37 mouse cellular contexts compared by ENCODE assay signal in the genomic region with DNA sequence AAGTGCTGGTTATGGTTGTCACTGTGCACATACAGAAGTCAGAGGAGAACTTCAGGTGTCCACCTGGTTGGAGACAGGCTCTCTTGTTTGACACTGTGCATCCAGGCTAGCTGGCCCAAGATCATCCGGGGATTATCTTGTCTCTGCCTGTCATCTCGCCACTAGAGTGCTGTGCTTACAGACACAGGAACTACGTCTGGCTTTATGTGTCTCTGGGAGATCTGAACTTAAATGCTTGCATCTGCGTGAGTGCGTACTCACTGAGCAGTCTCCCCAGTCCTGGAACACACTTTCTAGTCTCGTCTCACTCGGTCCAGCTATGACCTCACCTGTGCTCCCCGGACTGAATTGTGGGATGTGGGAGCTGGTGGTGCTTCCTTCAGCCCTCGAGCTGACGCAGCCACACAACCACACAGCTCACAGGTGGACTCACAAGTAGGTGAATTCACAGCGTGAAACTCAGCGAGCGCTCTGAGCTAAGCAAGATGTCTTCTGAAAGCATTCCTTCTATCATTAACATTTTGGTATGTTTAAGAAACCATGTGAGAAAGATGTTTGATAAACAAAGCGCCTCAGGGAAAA. TPM values are rescaled to one million over a fixed set of nuclear protein-coding genes. Genes with fewer than 3 reads are reported as not detected.
DNase-seq lines count a peak whose midpoint lies in the region; ATAC-seq lines count a peak whose summit lies in the region.
"Had no signal": no experiment of that assay in that cellular context is flagged by ENCODE, and none has a peak within 500 bp of the region (broad histone marks: within the 10 kb centered on the region; RNA-seq: fewer than 3 reads in every experiment).

No protein-coding gene starts in this region.

- H3K9me3 ChIP-seq in liver, embryonic 15.5 days (replicated peaks), result no peaks in the 10 kb centered on the region
- no peaks in the 10 kb centered on the region for H3K9me3 ChIP-seq in liver, embryonic 11.5 days (ENCODE audit: control insufficient read depth, low read length)
- no peaks in the 10 kb centered on the region for H3K9me3 ChIP-seq in forebrain, embryonic 15.5 days
- H3K9me3 ChIP-seq: embryonic facial prominence, embryonic 12.5 days; heart, embryonic 12.5 days; limb, embryonic 10.5 days; limb, embryonic 15.5 days; neural tube, embryonic 15.5 days had no signal

- H3K4me2 ChIP-seq in liver, embryonic 15.5 days, result no peak overlapping the region
- no peak overlapping the region for H3K4me2 ChIP-seq in liver, embryonic 11.5 days
- H3K4me2 ChIP-seq in forebrain, embryonic 15.5 days (replicated peaks), result no peak overlapping the region
- H3K4me2 ChIP-seq: embryonic facial prominence, embryonic 12.5 days; heart, embryonic 12.5 days; hindbrain, embryonic 14.5 days; limb, embryonic 15.5 days; neural tube, embryonic 15.5 days had no signal

- H3K4me1 ChIP-seq in liver, embryonic 15.5 days (replicated peaks), result no peaks in the 10 kb centered on the region; the same call in 1 of the 2 replicates
- H3K4me1 ChIP-seq in liver, embryonic 11.5 days (replicated peaks; ENCODE audit: control insufficient read depth, insufficient read depth, low read length), result no peaks in the 10 kb centered on the region
- no peaks in the 10 kb centered on the region for H3K4me1 ChIP-seq in forebrain, embryonic 15.5 days
- H3K4me1 ChIP-seq: embryonic facial prominence, embryonic 12.5 days; heart, embryonic 12.5 days; limb, embryonic 15.5 days; neural tube, embryonic 15.5 days had no signal

- no peak for DNase-seq in cerebellum, postnatal 4 days (ENCODE audit: low spot score in 2 of 2)
- no peak for DNase-seq in liver, embryonic 11.5 days (ENCODE audit: low spot score)
- peak; percentile 12 to 15 for DNase-seq in cerebellum, adult 18-20 months
- peak; percentile 9 to 21 for DNase-seq in cerebellum, postnatal 25 days
- DNase-seq in right cerebral cortex, postnatal 14 days, result no peak
- DNase-seq: adrenal gland, adult 2 months; adrenal gland, postnatal 36 days; embryo, embryonic 11 days; gastrocnemius, postnatal 25 days; heart, adult 2 months; kidney, adult 11 months; lung, adult 2 months; lung, postnatal 10 days; midbrain, embryonic 14.5 days; right cerebral cortex, adult 18-20 months; thymus, postnatal 4 days had no signal

- H3K27me3 ChIP-seq in liver, embryonic 15.5 days, result no peaks in the 10 kb centered on the region
- H3K27me3 ChIP-seq in liver, embryonic 11.5 days (replicated peaks; ENCODE audit: control insufficient read depth, insufficient read depth, low read length), result no peaks in the 10 kb centered on the region
- H3K27me3 ChIP-seq in forebrain, embryonic 15.5 days, result no peaks in the 10 kb centered on the region
- H3K27me3 ChIP-seq: CH12.LX; embryonic facial prominence, embryonic 12.5 days; heart, embryonic 12.5 days; limb, embryonic 15.5 days; neural tube, embryonic 15.5 days had no signal

- peak; percentile 78 for ATAC-seq in cerebellum, adult (ENCODE audit: insufficient number of reproducible peaks, low FRiP score, low TSS enrichment)
- ATAC-seq in liver, embryonic 15.5 days (ENCODE audit: insufficient read depth), result peak; percentile 15; the same call in 1 of the 2 replicates
- no peak for ATAC-seq in liver, embryonic 11.5 days (replicated peaks; ENCODE audit: low FRiP score)
- ATAC-seq in forebrain, embryonic 15.5 days (replicated peaks), result no peak
- ATAC-seq: activated CD4-positive, CD25-positive, alpha-beta regulatory T cell, adult 4 months; forebrain, embryonic 14.5 days; inflammation-experienced regulatory T-cells, adult 6 months had no signal

- H3K27ac ChIP-seq in liver, embryonic 15.5 days (replicated peaks), result 0 out of 2 replicates have a peak overlapping the region, but pooled peaks have one; percentile 33
- no peak overlapping the region for H3K27ac ChIP-seq in liver, embryonic 11.5 days (ENCODE audit: low read depth, low read length)
- no peak overlapping the region for H3K27ac ChIP-seq in forebrain, embryonic 15.5 days (replicated peaks)
- H3K27ac ChIP-seq: embryonic facial prominence, embryonic 12.5 days; heart, adult 2 months; hindbrain, embryonic 14.5 days; layer of hippocampus, adult 2 months; limb, embryonic 10.5 days; limb, embryonic 15.5 days; macrophage; neural tube, embryonic 15.5 days had no signal

- no peak overlapping the region for H3K4me3 ChIP-seq in liver, embryonic 15.5 days (replicated peaks)
- H3K4me3 ChIP-seq in liver, embryonic 11.5 days (ENCODE audit: low read depth, low read length), result no peak overlapping the region
- no peak overlapping the region for H3K4me3 ChIP-seq in forebrain, embryonic 15.5 days
- H3K4me3 ChIP-seq: embryonic facial prominence, embryonic 12.5 days; heart, adult 2 months; heart, embryonic 12.5 days; layer of hippocampus, adult 2 months; limb, embryonic 10.5 days; limb, embryonic 15.5 days; neural tube, embryonic 15.5 days had no signal

- WGBS in liver, embryonic 15.5 days (ENCODE audit: insufficient replicate concordance), result 60% methylated on average over 14 of the region's 14 CpGs
- WGBS in liver, embryonic 11.5 days, result 80% methylated on average over 14 of the region's 14 CpGs
- WGBS in forebrain, embryonic 15.5 days, result 80% methylated on average over 14 of the region's 14 CpGs

- H3K9ac ChIP-seq in liver, embryonic 15.5 days, result no peak overlapping the region
- no peak overlapping the region for H3K9ac ChIP-seq in liver, embryonic 11.5 days (ENCODE audit: low read depth, low read length)
- no peak overlapping the region for H3K9ac ChIP-seq in forebrain, embryonic 15.5 days (replicated peaks)
- H3K9ac ChIP-seq: embryonic facial prominence, embryonic 12.5 days; heart, embryonic 12.5 days; hindbrain, embryonic 14.5 days; limb, embryonic 15.5 days; neural tube, embryonic 15.5 days had no signal

- H3K36me3 ChIP-seq in liver, embryonic 15.5 days (replicated peaks), result no peaks in the 10 kb centered on the region
- H3K36me3 ChIP-seq in liver, embryonic 11.5 days (ENCODE audit: control insufficient read depth, insufficient read depth, low read length), result no peaks in the 10 kb centered on the region
- no peaks in the 10 kb centered on the region for H3K36me3 ChIP-seq in forebrain, embryonic 15.5 days
- H3K36me3 ChIP-seq: embryonic facial prominence, embryonic 12.5 days; heart, embryonic 12.5 days; limb, embryonic 10.5 days; limb, embryonic 15.5 days; neural tube, embryonic 15.5 days had no signal

RNA-seq across cellular contexts. Expression of gene Gm17359, which starts 42.9 kb away (rescaled TPM):
- 0.05 TPM in 1 of 2 replicates, not detected in the other for polyA plus RNA-seq in liver, embryonic 15.5 days (2015; fragmentation: Nextera tagmentation; extraction: Ambion mirVana)
- polyA plus RNA-seq in liver, embryonic 11.5 days (2014; fragmentation: Nextera tagmentation; extraction: Ambion mirVana), result not detected in 2 replicates
- not detected in 2 replicates for polyA plus RNA-seq in forebrain, embryonic 15.5 days (2015; fragmentation: Nextera tagmentation; extraction: Ambion mirVana)
- polyA plus RNA-seq: activated CD4-positive, CD25-positive, alpha-beta regulatory T cell, adult 4 months; adrenal gland, adult 2 months; C2C12; embryonic facial prominence, embryonic 12.5 days; frontal cortex, adult 2 months; heart, embryonic 12.5 days; heart, postnatal 0 days; hindbrain, embryonic 14.5 days; inflammation-experienced regulatory T-cells, adult 6 months; kidney, embryonic 14.5 days; limb, embryonic 10.5 days; limb, embryonic 15.5 days; lung, adult 2 months; macrophage; neural tube, embryonic 15.5 days; stomach, embryonic 14.5 days; thymus, postnatal 0 days had no signal

Comparison
In these comparisons a context has a peak if more than half of its experiments do, and no peak if none do; other contexts are left out.
1. ATAC-seq: peak in cerebellum, adult (single experiment) and liver, embryonic 15.5 days (single experiment); none in liver, embryonic 11.5 days (single experiment) and forebrain, embryonic 15.5 days (single experiment).
2. DNase-seq: peak in cerebellum, adult 18-20 months (2 of 2) and cerebellum, postnatal 25 days (2 of 2); none in cerebellum, postnatal 4 days (0 of 2), liver, embryonic 11.5 days (single experiment) and right cerebral cortex, postnatal 14 days (single experiment).